Mouse (Mus musculus) E14TG2a.4 (cell line): ENCODE data around the gene Epyc.

ENCODE experiments used
- H3K27me3 ChIP-seq: 2 replicates; pipeline ENCODE4 v1.6.1; 2014; ENCODE audit warnings: low read length, control low read depth; ENCODE audit not compliant: insufficient read depth
- H3K36me3 ChIP-seq: 2 replicates; pipeline ENCODE4 v1.6.1; 2014; ENCODE audit warnings: low read length, control low read depth; ENCODE audit not compliant: insufficient read depth
- H3K4me1 ChIP-seq: replicated peaks from 2 replicates; pipeline ENCODE4 v1.6.1; 2014; ENCODE audit warnings: low read depth, low read length, control low read depth
- H3K4me3 ChIP-seq: replicated peaks from 2 replicates; pipeline ENCODE4 v1.5.1; 2014; ENCODE audit warnings: mild to moderate bottlenecking, low read length
- H3K9me3 ChIP-seq: 2 replicates; pipeline ENCODE4 v1.6.1; 2014; ENCODE audit warnings: low read length, control low read depth
- CTCF ChIP-seq: conservative IDR thresholded peaks from 2 replicates; pipeline ENCODE4 v1.5.1; 2014; ENCODE audit warnings: low read length
- NANOG ChIP-seq: IDR thresholded peaks from 2 replicates; pipeline ENCODE4 v1.6.1; 2014; ENCODE audit warnings: borderline replicate concordance, low read length, mixed read lengths
- POU5F1 ChIP-seq: IDR thresholded peaks from 2 replicates; pipeline ENCODE4 v1.6.1; 2014; ENCODE audit warnings: low read length, borderline replicate concordance

The Epyc gene

GRCm38 (mm10) chr10:97692913-97693312 lies 49.0 kb downstream of the Epyc start, which contains the start of gene Ccer1:
Gene Ccer1 (plus strand): TSS chr10:97693059.
- Histone ChIP-seq H3K4me3 (peak within 1 kb of the TSS; percentile 70), H3K36me3 (no peaks in the 10 kb centered on the region), H3K27me3 (peaks cover 25% of the 10 kb centered on the region), H3K4me1 (peaks cover 7% of the 10 kb centered on the region; the same call in 1 of the 2 replicates), H3K9me3 (peaks cover 44% of the 10 kb centered on the region)
- TF ChIP-seq NANOG: no peak
- no peak for TF ChIP-seq CTCF
- no peak for TF ChIP-seq POU5F1

- Histone ChIP-seq H3K27me3 (peaks cover 25% of the 10 kb centered on the region), H3K9me3 (peaks cover 44% of the 10 kb centered on the region), H3K4me1 (peaks cover 7% of the 10 kb centered on the region; the same call in 1 of the 2 replicates), H3K36me3 (no peaks in the 10 kb centered on the region), H3K4me3 (peak overlapping the region; percentile 70)
- TF ChIP-seq NANOG (no peak), CTCF (no peak), POU5F1 (no peak)
Observed at GRCm38 (mm10) chr10:97693398-97694135, 49.7 kb downstream of the Epyc start.

- no peak overlapping the region for H3K4me3 ChIP-seq
- TF ChIP-seq POU5F1 (no peak), CTCF (no peak), NANOG (no peak)
Observed at GRCm38 (mm10) chr10:97702321-97702720, 58.5 kb downstream of the Epyc start.

GRCm38 (mm10) chr10:97704562-97704961 lies 60.7 kb downstream of the Epyc start:
- Histone ChIP-seq H3K36me3 (no peaks in the 10 kb centered on the region), H3K4me1 (no peaks in the 10 kb centered on the region), H3K9me3 (no peaks in the 10 kb centered on the region), H3K4me3 (no peak overlapping the region), H3K27me3 (no peaks in the 10 kb centered on the region)
- TF ChIP-seq CTCF: peak; percentile 35
- no peak for TF ChIP-seq POU5F1
- TF ChIP-seq NANOG: no peak

More at GRCm38 (mm10) chr10:97702321-97702720, 58.5 kb downstream of the Epyc start:
- Histone ChIP-seq H3K9me3 (peaks cover 2% of the 10 kb centered on the region), H3K4me1 (no peaks in the 10 kb centered on the region), H3K27me3 (no peaks in the 10 kb centered on the region), H3K36me3 (no peaks in the 10 kb centered on the region)

GRCm38 (mm10) chr10:97712687-97713086 lies 68.8 kb downstream of the Epyc start:
- no peaks in the 10 kb centered on the region for H3K27me3 ChIP-seq
- no peak for TF ChIP-seq NANOG
- peak; percentile 86 for TF ChIP-seq CTCF
- no peak for TF ChIP-seq POU5F1
- H3K36me3 ChIP-seq: no peaks in the 10 kb centered on the region
- H3K9me3 ChIP-seq: no peaks in the 10 kb centered on the region
- no peaks in the 10 kb centered on the region for H3K4me1 ChIP-seq
- no peak overlapping the region for H3K4me3 ChIP-seq

- TF ChIP-seq NANOG (no peak), CTCF (no peak), POU5F1 (no peak)
- H3K36me3 ChIP-seq: no peaks in the 10 kb centered on the region
- no peaks in the 10 kb centered on the region for H3K4me1 ChIP-seq
- no peaks in the 10 kb centered on the region for H3K27me3 ChIP-seq
- no peak overlapping the region for H3K4me3 ChIP-seq
- no peaks in the 10 kb centered on the region for H3K9me3 ChIP-seq
Observed at GRCm38 (mm10) chr10:97714584-97714983, 70.7 kb downstream of the Epyc start.

- H3K27me3 ChIP-seq: no peaks in the 10 kb centered on the region
- TF ChIP-seq POU5F1: no peak
- TF ChIP-seq NANOG: no peak
- no peak for TF ChIP-seq CTCF
Observed at GRCm38 (mm10) chr10:97715289-97715906, 71.5 kb downstream of the Epyc start.

GRCm38 (mm10) chr10:97717233-97717632 lies 73.4 kb downstream of the Epyc start:
- H3K27me3 ChIP-seq: no peaks in the 10 kb centered on the region
- H3K36me3 ChIP-seq: no peaks in the 10 kb centered on the region
- no peak overlapping the region for H3K4me3 ChIP-seq
- TF ChIP-seq CTCF (no peak), NANOG (no peak), POU5F1 (no peak)
- H3K9me3 ChIP-seq: no peaks in the 10 kb centered on the region
- no peaks in the 10 kb centered on the region for H3K4me1 ChIP-seq

More at GRCm38 (mm10) chr10:97715289-97715906, 71.5 kb downstream of the Epyc start:
- Histone ChIP-seq H3K36me3 (no peaks in the 10 kb centered on the region), H3K9me3 (no peaks in the 10 kb centered on the region), H3K4me3 (no peak overlapping the region), H3K4me1 (no peaks in the 10 kb centered on the region)

GRCm38 (mm10) chr10:97718021-97718420 lies 74.2 kb downstream of the Epyc start:
- H3K4me3 ChIP-seq: no peak overlapping the region
- H3K9me3 ChIP-seq: no peaks in the 10 kb centered on the region
- H3K4me1 ChIP-seq: no peaks in the 10 kb centered on the region
- no peaks in the 10 kb centered on the region for H3K36me3 ChIP-seq
- TF ChIP-seq POU5F1 (no peak), CTCF (no peak), NANOG (no peak)
- no peaks in the 10 kb centered on the region for H3K27me3 ChIP-seq
